Mouse (Mus musculus) embryonic fibroblast, embryonic 13.5 days (primary cell): Measurements from ENCODE around the gene Kir3dl2. TPM values are rescaled to one million over a fixed set of nuclear protein-coding genes. Genes with fewer than 3 reads are reported as not detected.
"Not testable (repeated sequence)": the region's sequence is repeated elsewhere in the genome, so short reads cannot be mapped to it uniquely, and the experiment has no call there.

Experiments
- H3K27ac ChIP-seq: 2 replicates; pipeline ENCODE4 v1.5.1; 2012; ENCODE audit warnings: low read length, control low read depth, inconsistent platforms; ENCODE audit not compliant: insufficient read depth
- H3K4me1 ChIP-seq: 2 replicates; pipeline ENCODE4 v1.6.1; 2011; ENCODE audit warnings: low read length; ENCODE audit not compliant: control insufficient read depth, insufficient read depth
- H3K4me3 ChIP-seq: 2 replicates; pipeline ENCODE4 v1.5.1; 2011; ENCODE audit warnings: mild to moderate bottlenecking, control low read depth, low read length; ENCODE audit not compliant: insufficient read depth
- CTCF ChIP-seq: IDR thresholded peaks from 2 replicates; pipeline ENCODE4 v1.5.1; 2011; ENCODE audit warnings: mild to moderate bottlenecking, control low read depth, low read length, moderate library complexity, borderline replicate concordance; ENCODE audit not compliant: insufficient read depth
- POLR2A ChIP-seq: IDR thresholded peaks from 2 replicates; pipeline ENCODE4 v1.6.1; 2011; ENCODE audit warnings: low read depth, mild to moderate bottlenecking, control low read depth, low read length, moderate library complexity
- polyA plus RNA-seq: library from polyadenylated mRNA; stranded (reverse); fragments of >200 nt; gene quantifications from 2 replicates; pipeline ENCODE4 v1.2.4, GENCODE M21; 2011; ENCODE audit warnings: low read depth; ENCODE audit not compliant: missing spikeins, insufficient read length

Gene Kir3dl2
- polyA plus RNA-seq, result not detected in 2 replicates

- H3K27ac ChIP-seq, result not testable (repeated sequence)
Observed at GRCm38 (mm10) chrX:136543956-136544355, at the start of gene Kir3dl2. Gene Kir3dl2, minus strand, starts transcription at chrX:136544056.

DNA sequence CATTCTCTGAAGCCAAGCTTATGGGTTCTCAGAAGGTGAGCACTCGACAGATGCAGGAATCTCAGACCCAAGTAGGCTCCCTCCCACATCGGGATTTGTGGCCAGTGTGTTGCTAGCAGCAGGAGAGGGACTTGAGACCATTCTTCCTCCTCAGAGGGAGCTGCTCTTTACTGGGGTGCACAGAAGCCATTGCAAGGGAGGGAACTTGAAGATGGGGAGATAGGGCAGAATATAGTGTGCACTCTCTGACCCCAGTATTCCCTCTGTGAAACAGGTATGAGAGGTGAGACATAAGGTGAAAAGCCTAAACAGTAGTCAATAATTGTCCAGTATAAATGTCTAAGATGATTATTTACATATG is 47.0 kb upstream of the Kir3dl2 start:
- Histone ChIP-seq H3K4me3 (no peak overlapping the region), H3K27ac (no peak overlapping the region), H3K4me1 (no peaks in the 10 kb centered on the region)
- TF ChIP-seq POLR2A, result no peak
- no peak for TF ChIP-seq CTCF

More at GRCm38 (mm10) chrX:136543956-136544355, at the start of gene Kir3dl2:
- not testable (repeated sequence) for H3K4me1 ChIP-seq, H3K4me3 ChIP-seq

GRCm38 (mm10) chrX:136590199-136590896 is 46.5 kb upstream of the Kir3dl2 start, which contains the start of gene Tceal3:
Gene Tceal3, plus strand, starts transcription at chrX:136590842.
- Histone ChIP-seq H3K27ac (no peak within 1 kb of the TSS), H3K4me3 (no peak within 1 kb of the TSS), H3K4me1 (no peaks in the 10 kb centered on the region)
- TF ChIP-seq CTCF, result no peak
- TF ChIP-seq POLR2A, result no peak

GRCm38 (mm10) chrX:136584617-136585016 is 40.8 kb upstream of the Kir3dl2 start:
- no peak overlapping the region for H3K4me3 ChIP-seq
- H3K4me1 ChIP-seq, result no peaks in the 10 kb centered on the region
- H3K27ac ChIP-seq, result no peak overlapping the region
- TF ChIP-seq POLR2A (no peak), CTCF (no peak)

DNA sequence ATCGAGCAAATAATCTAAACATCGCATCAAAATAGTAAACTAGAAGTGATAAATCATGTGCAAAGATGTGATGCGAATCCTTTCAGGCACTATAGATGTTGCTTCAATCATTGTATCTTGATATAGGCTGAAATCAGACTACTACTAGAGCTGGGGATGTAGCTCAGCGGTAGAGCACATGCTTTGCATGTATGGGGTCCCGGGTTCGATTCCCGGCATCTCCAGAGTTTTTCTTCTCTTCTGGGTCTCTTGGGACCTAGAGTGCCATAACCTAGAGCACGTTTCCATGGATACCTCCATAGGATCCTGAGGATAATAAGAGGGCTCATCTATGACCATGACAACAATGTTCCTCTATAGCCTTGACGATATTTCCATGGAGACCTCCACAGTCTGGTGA is 25.2 kb upstream of the Kir3dl2 start:
- not testable (repeated sequence) for H3K4me3 ChIP-seq, H3K27ac ChIP-seq, H3K4me1 ChIP-seq

GRCm38 (mm10) chrX:136517699-136518098 is 26.2 kb downstream of the Kir3dl2 start, which contains the start of gene Kir3dl1:
Gene Kir3dl1, plus strand, starts transcription at chrX:136517999.
- not testable (repeated sequence) for H3K4me1 ChIP-seq, H3K27ac ChIP-seq, H3K4me3 ChIP-seq

Other genes with a start within 250 kb of the Kir3dl2 start
- gene Kir3dl1, start 26.1 kb downstream of the Kir3dl2 start, polyA plus RNA-seq, result not detected in 2 replicates
- gene Tceal3, start 46.8 kb upstream of the Kir3dl2 start, polyA plus RNA-seq, result 7.1 and 11.6 TPM in 2 replicates
- 6.1 and 7.6 TPM in 2 replicates for gene Tceal1, start 163.9 kb upstream of the Kir3dl2 start, polyA plus RNA-seq
- 634 and 777 TPM in 2 replicates for gene Morf4l2, start 199.6 kb upstream of the Kir3dl2 start, polyA plus RNA-seq
- gene Glra4, start 236.1 kb upstream of the Kir3dl2 start, polyA plus RNA-seq, result not detected in 2 replicates